Mouse (Mus musculus): Measurements from ENCODE around the gene Fndc9.

Fndc9 gene

DNA sequence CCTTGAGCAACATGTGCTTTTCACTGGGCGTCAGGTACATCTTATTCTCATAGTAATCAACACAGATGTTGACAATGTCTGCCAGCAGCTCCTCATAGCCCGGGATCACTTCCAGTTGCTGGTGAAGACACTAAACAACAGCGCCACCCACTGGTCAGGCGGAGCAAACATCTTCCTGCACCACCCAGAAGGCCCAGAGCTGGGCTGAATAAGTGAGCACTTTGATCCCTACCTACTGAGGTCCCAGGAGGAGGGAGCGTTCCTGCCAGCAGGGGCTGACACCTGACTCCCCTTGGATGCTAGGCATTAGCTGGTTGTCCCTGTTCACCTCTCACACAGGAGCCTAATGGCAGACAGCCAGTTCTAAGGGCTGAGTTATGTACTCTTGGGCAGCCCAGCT, 41.4 kb downstream of the Fndc9 start:
- peak; percentile 14 for DNase-seq (ENCODE audit: low spot score)

DNA sequence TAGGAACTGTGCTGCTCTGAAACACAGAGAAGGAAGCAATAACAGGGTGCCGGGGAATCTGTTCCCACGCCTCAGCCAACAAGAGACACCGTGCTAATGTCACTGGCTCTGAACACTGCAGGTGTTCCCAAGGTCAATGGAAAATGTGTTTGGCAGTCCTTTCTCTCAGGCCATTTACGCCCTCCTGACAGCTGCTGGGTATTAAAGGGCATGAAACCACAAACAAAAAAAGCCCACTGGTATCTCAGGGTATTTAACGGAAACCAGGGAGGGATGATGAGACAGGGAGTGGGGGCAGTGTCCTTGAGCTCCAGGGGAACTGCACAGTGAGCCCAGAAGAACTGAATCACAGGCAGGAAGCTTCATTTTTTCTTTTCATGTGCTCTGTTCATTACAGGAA, 42.8 kb downstream of the Fndc9 start:
- no peak for DNase-seq (ENCODE audit: low spot score)

DNA sequence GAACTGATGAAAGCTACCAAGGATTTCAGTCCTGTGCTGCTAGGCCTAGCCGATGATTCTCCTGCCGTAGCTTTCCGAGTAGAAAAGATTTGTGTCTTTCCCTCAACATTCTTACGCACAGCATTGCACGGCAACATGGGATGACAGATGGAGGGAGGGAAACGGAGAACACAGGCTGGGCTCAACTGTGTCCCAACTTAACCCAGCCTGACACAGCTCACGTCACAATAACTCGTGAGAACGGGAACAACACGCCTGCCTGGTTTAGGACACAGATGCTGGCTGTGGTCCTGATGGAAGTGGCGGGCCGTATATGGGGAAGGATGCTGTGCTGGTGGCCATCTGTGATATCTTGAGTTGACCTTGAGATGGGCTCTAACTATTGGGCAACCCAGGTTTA, 43.4 kb downstream of the Fndc9 start:
- no peak for DNase-seq (ENCODE audit: low spot score)

DNA sequence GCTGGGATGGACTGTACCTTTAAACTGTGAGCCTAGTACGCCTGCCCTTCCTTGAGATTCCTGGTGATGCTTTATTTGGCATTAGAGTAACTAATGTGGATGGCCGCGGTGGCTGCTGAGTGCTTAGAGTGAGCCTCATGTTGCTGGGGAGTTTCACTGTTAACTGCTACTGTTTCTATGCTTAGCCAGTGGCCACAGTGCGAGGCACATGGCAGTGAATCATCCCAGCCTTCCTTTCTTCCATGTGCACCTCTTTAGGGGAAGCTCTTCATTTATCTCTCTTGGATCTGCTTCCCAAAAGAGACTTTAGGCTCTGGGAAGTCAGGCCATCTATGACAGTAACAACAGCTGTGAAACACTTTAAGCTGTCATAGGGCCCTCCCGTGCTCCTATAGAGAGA, 47.3 kb downstream of the Fndc9 start:
- DNase-seq (ENCODE audit: low spot score): no peak

DNA sequence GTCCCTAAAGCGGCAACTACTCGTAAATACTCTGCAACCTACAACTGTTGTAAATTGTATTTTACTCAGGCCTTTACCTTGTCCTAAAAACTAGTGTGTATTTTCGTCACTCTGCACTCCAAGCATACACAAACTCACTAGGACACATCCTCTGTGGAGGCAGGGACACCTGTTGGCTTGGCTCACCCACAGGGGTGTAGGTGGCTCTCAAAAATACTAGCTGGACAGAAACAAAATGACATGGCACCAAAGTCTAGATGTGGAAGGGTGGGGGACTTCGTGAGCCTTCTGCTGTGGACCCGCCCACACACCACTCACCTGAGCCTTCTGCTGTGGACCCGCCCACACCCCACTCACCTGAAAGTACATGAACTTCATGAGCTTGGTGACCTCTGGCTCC, 48.5 kb downstream of the Fndc9 start:
- no peak for DNase-seq (ENCODE audit: low spot score)

DNA sequence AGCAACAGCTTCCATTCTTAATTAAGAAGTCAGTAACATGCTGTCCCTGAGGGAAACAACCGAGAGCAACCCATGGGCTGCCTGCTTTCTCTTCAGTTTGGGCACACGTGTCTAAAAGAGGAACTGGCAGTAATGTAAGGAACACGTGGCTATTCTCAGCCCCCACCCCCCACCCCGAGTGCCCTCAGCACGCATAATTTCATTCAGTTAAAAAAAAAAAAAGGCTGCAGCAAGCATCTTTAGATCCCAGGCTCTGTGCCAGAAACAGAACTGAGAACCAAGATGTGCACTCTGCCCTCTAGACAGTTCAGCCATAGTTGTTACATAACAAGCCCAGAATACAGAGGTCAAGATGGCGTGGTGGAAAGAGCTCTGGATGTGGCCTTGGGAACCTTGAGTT, 51.5 kb downstream of the Fndc9 start:
- peak; percentile 63 for DNase-seq (ENCODE audit: low spot score)

DNA sequence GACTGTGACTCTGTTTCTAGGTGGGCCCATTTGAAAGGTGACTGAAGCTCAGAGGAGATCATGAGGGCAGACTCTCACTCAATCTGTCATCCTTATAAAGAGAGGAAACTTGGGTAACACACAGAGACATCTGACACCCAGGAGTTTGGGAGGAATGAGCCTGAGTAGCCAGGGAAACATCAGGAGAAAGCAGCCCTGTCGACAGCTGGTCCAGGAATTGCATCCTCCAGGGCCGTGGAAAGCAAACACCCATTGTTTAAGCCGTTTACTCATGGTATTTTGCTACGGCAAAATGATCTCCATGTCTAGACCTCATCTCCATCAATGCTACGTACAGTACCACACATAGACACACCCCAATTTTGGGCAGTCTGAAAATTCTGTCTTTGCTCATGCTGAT, 52.8 kb downstream of the Fndc9 start:
- no peak for DNase-seq (ENCODE audit: low spot score)

DNA sequence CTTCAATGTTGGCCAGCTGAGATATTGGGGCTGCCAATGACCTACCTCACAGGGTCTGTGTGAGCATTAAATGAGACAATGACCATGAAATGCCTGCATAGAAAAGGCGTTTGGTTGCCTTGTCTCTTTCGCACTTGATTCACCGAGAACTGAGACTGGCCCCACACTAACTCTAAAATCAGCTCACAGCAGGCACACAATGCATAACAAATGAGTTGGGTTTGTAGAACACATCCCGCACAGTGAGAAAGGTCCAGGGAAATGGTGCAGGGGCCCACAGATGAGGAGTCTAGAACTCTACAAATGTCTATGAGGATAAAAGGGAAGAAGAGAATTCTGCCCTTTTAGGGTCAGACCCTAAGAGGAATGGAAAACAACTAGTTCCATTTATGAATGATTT, 53.7 kb downstream of the Fndc9 start:
- DNase-seq (ENCODE audit: low spot score): no peak

Data from adipocyte (in vitro differentiated cells).